Mouse (Mus musculus) heart, adult 2 months (tissue): ENCODE measurements around the gene Gadd45a.
A peak's percentile ranks its signal among the peaks of the same experiment; 100 is the strongest.

Source experiments
- CTCF ChIP-seq: fragments of 200-600 bp; IDR thresholded peaks from 2 replicates; pipeline ENCODE4 v1.8.1; 2022; ENCODE audit warnings: antibody characterized with exemption, mild to moderate bottlenecking, moderate library complexity
- EP300 ChIP-seq: fragments of 200-500 bp; IDR thresholded peaks from 2 replicates; pipeline ENCODE4 v1.6.1; 2011; ENCODE audit warnings: low read depth, low read length, control low read depth; ENCODE audit not compliant: insufficient read depth
- POLR2A ChIP-seq: fragments of 200-500 bp; IDR thresholded peaks from 2 replicates; pipeline ENCODE4 v1.6.1; 2011; ENCODE audit warnings: mild to moderate bottlenecking, low read depth, low read length, control low read depth; ENCODE audit not compliant: insufficient read depth

- TF ChIP-seq CTCF: peak; percentile 45
- TF ChIP-seq POLR2A: peak; percentile 99
- TF ChIP-seq EP300: peak; percentile 68; the same call in 1 of the 2 replicates
Measured at GRCm38 (mm10) chr6:67036837-67037628, at the start of gene Gadd45a.
